Mouse (Mus musculus) cerebellum, adult 2 months (tissue): ENCODE data around the gene Lrrc7.

Source experiments
- CTCF ChIP-seq: fragments of 200-500 bp; IDR thresholded peaks from 2 replicates; pipeline ENCODE4 v1.5.1; 2011; ENCODE audit warnings: low read depth, mild to moderate bottlenecking, control low read depth, low read length, moderate library complexity, borderline replicate concordance; ENCODE audit not compliant: insufficient read depth
- POLR2A ChIP-seq: fragments of 200-500 bp; IDR thresholded peaks from 2 replicates; pipeline ENCODE4 v1.6.1; 2011; ENCODE audit warnings: low read length, control low read depth, borderline replicate concordance; ENCODE audit not compliant: insufficient read depth

GRCm38 (mm10) chr3:158093919-158094318, 468.1 kb downstream of the Lrrc7 start:
- no peak for TF ChIP-seq CTCF
- no peak for TF ChIP-seq POLR2A
